Mouse (Mus musculus): Measurements from ENCODE around the gene Plin2. TPM values are rescaled to one million over a fixed set of nuclear protein-coding genes. Genes with fewer than 3 reads are reported as not detected.
"Not testable (repeated sequence)": the region's sequence is repeated elsewhere in the genome, so short reads cannot be mapped to it uniquely, and the experiment has no call there.

Plin2 gene
- polyA plus RNA-seq, 1 experiment from 2014 or later = 154 TPM

- Histone ChIP-seq H3K9me3 (replicated peaks) (no peaks in the 10 kb centered on the region), H3K27ac (replicated peaks) (no peak overlapping the region), H3K27me3 (no peaks in the 10 kb centered on the region), H3K9ac (no peak overlapping the region), H3K4me3 (replicated peaks) (no peak overlapping the region), H3K4me1 (replicated peaks) (peaks cover 25% of the 10 kb centered on the region), H3K36me3 (replicated peaks) (no peaks in the 10 kb centered on the region), H3K4me2 (no peak overlapping the region)
- no peak for ATAC-seq (ENCODE audit: insufficient read depth)
- 73% methylated on average over 4 of the region's 4 CpGs for WGBS (ENCODE audit: insufficient replicate concordance)
These were observed 38.0 kb downstream of the Plin2 start for GRCm38 (mm10) chr4:86631831-86632230.

GRCm38 (mm10) chr4:86626496-86626895, 43.4 kb downstream of the Plin2 start:
- not testable (repeated sequence) for H3K4me2 ChIP-seq; H3K36me3 ChIP-seq (replicated peaks); ATAC-seq (ENCODE audit: insufficient read depth); H3K4me1 ChIP-seq (replicated peaks); H3K27ac ChIP-seq (replicated peaks); H3K9ac ChIP-seq; H3K4me3 ChIP-seq (replicated peaks); H3K9me3 ChIP-seq (replicated peaks); H3K27me3 ChIP-seq
- 77% methylated on average over 7 of the region's 7 CpGs for WGBS (ENCODE audit: insufficient replicate concordance)

- Histone ChIP-seq H3K27me3 (no peaks in the 10 kb centered on the region), H3K4me2 (no peak overlapping the region), H3K27ac (replicated peaks) (no peak overlapping the region), H3K4me1 (replicated peaks) (0 out of 2 replicates have a peak, but pooled peaks cover 5% of the 10 kb centered on the region), H3K36me3 (replicated peaks) (no peaks in the 10 kb centered on the region), H3K4me3 (replicated peaks) (no peak overlapping the region), H3K9me3 (replicated peaks) (no peaks in the 10 kb centered on the region), H3K9ac (no peak overlapping the region)
- no peak for ATAC-seq (ENCODE audit: insufficient read depth)
- 63% methylated on average over 5 of the region's 5 CpGs for WGBS (ENCODE audit: insufficient replicate concordance)
These were observed 44.4 kb downstream of the Plin2 start for GRCm38 (mm10) chr4:86625463-86625862.

GRCm38 (mm10) chr4:86622532-86622931, 47.3 kb downstream of the Plin2 start:
- H3K9ac ChIP-seq; H3K27ac ChIP-seq (replicated peaks); ATAC-seq (ENCODE audit: insufficient read depth); H3K27me3 ChIP-seq; H3K4me2 ChIP-seq; H3K4me1 ChIP-seq (replicated peaks); H3K36me3 ChIP-seq (replicated peaks); H3K4me3 ChIP-seq (replicated peaks); H3K9me3 ChIP-seq (replicated peaks): not testable (repeated sequence)
- WGBS (ENCODE audit: insufficient replicate concordance) = 81% methylated on average over 1 of the region's 1 CpGs

GRCm38 (mm10) chr4:86622116-86622515, 47.7 kb downstream of the Plin2 start:
- Histone ChIP-seq H3K36me3 (replicated peaks) (no peaks in the 10 kb centered on the region), H3K9me3 (replicated peaks) (no peaks in the 10 kb centered on the region), H3K27me3 (no peaks in the 10 kb centered on the region), H3K4me2 (no peak overlapping the region), H3K27ac (replicated peaks) (no peak overlapping the region), H3K4me3 (replicated peaks) (no peak overlapping the region), H3K4me1 (replicated peaks) (0 out of 2 replicates have a peak, but pooled peaks cover 5% of the 10 kb centered on the region), H3K9ac (no peak overlapping the region)
- ATAC-seq (ENCODE audit: insufficient read depth) = no peak
- 55% methylated on average over 3 of the region's 3 CpGs for WGBS (ENCODE audit: insufficient replicate concordance)

GRCm38 (mm10) chr4:86620506-86620905, 49.4 kb downstream of the Plin2 start:
- no peak for ATAC-seq (ENCODE audit: insufficient read depth)
- WGBS (ENCODE audit: insufficient replicate concordance) = 48% methylated on average over 2 of the region's 2 CpGs
- no peak overlapping the region for H3K27ac ChIP-seq (replicated peaks)

GRCm38 (mm10) chr4:86612289-86612620, 57.6 kb downstream of the Plin2 start:
- H3K9me3 ChIP-seq (replicated peaks) = no peaks in the 10 kb centered on the region
- H3K4me1 ChIP-seq (replicated peaks) = peaks cover 26% of the 10 kb centered on the region

More at GRCm38 (mm10) chr4:86620506-86620905, 49.4 kb downstream of the Plin2 start:
- Histone ChIP-seq H3K4me2 (no peak overlapping the region), H3K36me3 (replicated peaks) (no peaks in the 10 kb centered on the region), H3K4me3 (replicated peaks) (no peak overlapping the region), H3K4me1 (replicated peaks) (0 out of 2 replicates have a peak, but pooled peaks cover 3% of the 10 kb centered on the region), H3K27me3 (no peaks in the 10 kb centered on the region), H3K9me3 (replicated peaks) (no peaks in the 10 kb centered on the region), H3K9ac (no peak overlapping the region)

GRCm38 (mm10) chr4:86611524-86612288, 58.2 kb downstream of the Plin2 start, which contains the start of gene Haus6:
Haus6 (minus strand) TSS chr4:86612055.
- Histone ChIP-seq H3K4me2 (peak within 1 kb of the TSS; percentile 88), H3K27ac (replicated peaks) (peak within 1 kb of the TSS; percentile 90), H3K27me3 (no peaks in the 10 kb centered on the region), H3K4me3 (replicated peaks) (peak within 1 kb of the TSS; percentile 99), H3K36me3 (replicated peaks) (peaks cover 13% of the 10 kb centered on the region), H3K9ac (peak within 1 kb of the TSS; percentile 93), H3K9me3 (replicated peaks) (no peaks in the 10 kb centered on the region), H3K4me1 (replicated peaks) (peaks cover 26% of the 10 kb centered on the region)
- peak; percentile 100 for ATAC-seq (ENCODE audit: insufficient read depth)
- under 1% methylated on average over 59 of the region's 59 CpGs for WGBS (ENCODE audit: insufficient replicate concordance)

More at GRCm38 (mm10) chr4:86612289-86612620, 57.6 kb downstream of the Plin2 start:
- peak overlapping the region; percentile 42; the same call in 1 of the 2 replicates for H3K9ac ChIP-seq
- H3K27ac ChIP-seq (replicated peaks) = peak overlapping the region; percentile 76
- ATAC-seq (ENCODE audit: insufficient read depth) = no peak
- H3K4me2 ChIP-seq = peak overlapping the region; percentile 88
- H3K4me3 ChIP-seq (replicated peaks) = peak overlapping the region; percentile 99
- peaks cover 9% of the 10 kb centered on the region for H3K36me3 ChIP-seq (replicated peaks)
- WGBS (ENCODE audit: insufficient replicate concordance) = 37% methylated on average over 8 of the region's 8 CpGs
- H3K27me3 ChIP-seq = no peaks in the 10 kb centered on the region

Other genes starting within 250 kb of the Plin2 start
- gene Saxo1, start 111.7 kb downstream of the Plin2 start, polyA plus RNA-seq (2015; fragmentation: Nextera tagmentation; extraction: Ambion mirVana) = not detected in 2 replicates
- 25.2 and 26.3 TPM in 2 replicates for gene Rraga, start 94.4 kb downstream of the Plin2 start, polyA plus RNA-seq (2015; fragmentation: Nextera tagmentation; extraction: Ambion mirVana)
- 10.9 and 11.4 TPM in 2 replicates for gene Haus6, start 58.0 kb downstream of the Plin2 start, polyA plus RNA-seq (2015; fragmentation: Nextera tagmentation; extraction: Ambion mirVana)
- gene Dennd4c, start 78.5 kb upstream of the Plin2 start, polyA plus RNA-seq (2015; fragmentation: Nextera tagmentation; extraction: Ambion mirVana) = 1.9 and 2.1 TPM in 2 replicates
- 402 and 431 TPM in 2 replicates for gene Rps6, start 187.4 kb upstream of the Plin2 start, polyA plus RNA-seq (2015; fragmentation: Nextera tagmentation; extraction: Ambion mirVana)
- gene Acer2, start 204.3 kb upstream of the Plin2 start, polyA plus RNA-seq (2015; fragmentation: Nextera tagmentation; extraction: Ambion mirVana) = 5.2 and 7.0 TPM in 2 replicates